Mouse (Mus musculus): ENCODE results near the gene Vwce. TPM values are rescaled to one million over a fixed set of nuclear protein-coding genes. Genes with fewer than 3 reads are reported as not detected.

The Vwce gene
- polyA plus RNA-seq, 1 experiment = 1.3 TPM

DNA sequence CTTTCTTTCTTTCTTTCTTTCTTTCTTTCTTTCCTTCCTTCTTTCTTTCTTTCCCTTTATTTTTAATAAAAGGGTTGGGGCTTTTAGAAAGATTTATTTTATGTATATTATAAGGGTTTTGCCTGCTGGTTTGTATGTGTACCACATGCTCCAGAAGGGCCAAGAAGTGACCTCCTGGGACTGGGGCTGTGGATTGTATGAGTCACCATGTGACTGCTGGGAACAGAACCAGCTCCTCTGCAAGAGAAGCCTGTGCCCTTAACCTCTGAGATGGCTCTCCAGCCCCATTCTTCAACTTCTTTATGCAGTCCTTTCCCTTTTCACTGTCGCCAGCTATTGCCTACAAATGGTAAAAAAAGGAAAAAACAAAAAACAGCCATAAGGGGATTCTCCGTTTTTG, 11.6 kb downstream of the Vwce start:
- no peak for DNase-seq (ENCODE audit: low read depth)

DNA sequence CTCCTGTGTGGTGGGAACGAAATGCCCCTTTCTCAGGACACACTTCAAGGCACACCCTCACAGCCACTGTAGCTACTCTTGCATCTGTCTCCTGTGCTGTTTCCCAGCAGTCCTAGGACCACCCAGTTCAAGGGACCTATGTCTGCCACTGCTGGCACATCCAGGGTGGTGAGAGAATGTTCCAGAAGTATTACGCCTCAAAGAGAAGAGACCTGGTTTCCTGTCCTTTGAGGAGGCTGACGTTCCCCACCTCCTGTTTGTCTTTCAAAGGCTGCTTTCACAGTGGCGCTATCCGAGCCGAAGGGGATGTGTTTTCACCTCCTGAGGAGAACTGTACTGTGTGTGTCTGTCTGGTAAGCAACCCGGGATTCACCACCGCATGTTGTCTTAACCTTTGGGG, 14.1 kb downstream of the Vwce start:
- no peak for DNase-seq (ENCODE audit: low read depth)

GRCm38 (mm10) chr19:10656058-10656457, 22.0 kb downstream of the Vwce start:
- no peak for DNase-seq (ENCODE audit: low read depth)

DNA sequence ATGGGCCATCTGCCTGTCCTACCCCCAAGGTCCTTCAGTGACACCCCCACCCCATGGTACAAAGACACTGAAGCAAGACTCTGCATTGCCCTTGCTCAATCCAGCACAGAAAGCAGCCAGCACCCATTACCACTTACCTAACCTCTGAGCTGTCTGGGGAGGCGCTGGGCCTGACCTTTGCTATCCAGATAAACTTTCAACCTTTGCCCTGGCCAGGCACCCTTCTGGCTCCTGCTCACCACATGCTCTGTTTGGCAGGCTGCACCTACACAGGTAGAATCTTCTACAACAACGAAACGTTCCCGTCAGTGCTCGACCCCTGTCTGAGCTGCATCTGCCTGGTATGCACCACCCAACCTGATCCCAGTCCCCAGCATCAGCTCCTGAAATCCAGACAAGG, 23.7 kb downstream of the Vwce start:
- no peak for DNase-seq (ENCODE audit: low read depth)

GRCm38 (mm10) chr19:10658406-10658805, 24.4 kb downstream of the Vwce start:
- DNase-seq (ENCODE audit: low read depth) = no peak

DNA sequence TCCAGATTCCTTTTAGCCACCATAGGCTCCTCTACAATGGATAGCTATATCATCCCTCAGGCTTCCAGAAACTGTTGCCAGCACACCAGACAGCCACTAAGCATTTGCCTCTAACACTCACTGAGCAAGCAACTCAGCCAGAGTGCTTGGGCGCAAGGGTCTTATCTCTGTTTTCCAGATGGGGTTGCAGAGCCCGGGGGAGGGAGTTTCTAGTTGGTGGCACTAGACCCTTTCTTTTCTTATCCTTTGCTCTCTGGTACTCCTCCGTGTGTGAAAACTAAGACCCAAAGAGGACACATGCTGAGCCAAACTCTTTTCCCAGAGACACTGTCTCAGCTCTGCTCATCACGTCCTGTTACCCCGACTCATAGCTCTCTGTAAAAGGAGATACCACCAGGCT, 27.4 kb downstream of the Vwce start:
- no peak for DNase-seq (ENCODE audit: low read depth)

GRCm38 (mm10) chr19:10661919-10662318, 27.9 kb downstream of the Vwce start:
- DNase-seq (ENCODE audit: low read depth) = no peak

GRCm38 (mm10) chr19:10662665-10663064, 28.7 kb downstream of the Vwce start:
- no peak for DNase-seq (ENCODE audit: low read depth)

- no peak for DNase-seq (ENCODE audit: low read depth)
Measured at GRCm38 (mm10) chr19:10665093-10665492, 31.1 kb downstream of the Vwce start.

DNA sequence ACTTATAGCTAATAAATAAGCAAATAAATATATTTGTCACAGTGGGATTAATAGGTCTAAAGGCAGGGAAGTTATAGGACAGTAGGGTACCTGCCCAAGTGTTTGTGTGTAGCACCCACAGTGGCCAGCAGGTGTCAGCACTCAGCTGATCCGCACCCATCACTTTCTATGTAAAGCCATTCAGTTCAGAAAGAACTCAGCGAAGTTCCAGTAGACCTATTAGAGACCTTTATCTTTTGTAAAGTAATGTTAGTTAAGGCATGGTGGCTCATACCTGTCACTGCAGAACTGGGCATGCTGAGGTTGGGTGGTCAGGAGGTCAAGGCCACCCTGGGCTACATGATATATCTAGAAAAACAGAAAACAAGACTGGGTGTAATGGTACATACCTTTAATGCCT, 31.5 kb downstream of the Vwce start:
- DNase-seq (ENCODE audit: low read depth) = no peak

DNA sequence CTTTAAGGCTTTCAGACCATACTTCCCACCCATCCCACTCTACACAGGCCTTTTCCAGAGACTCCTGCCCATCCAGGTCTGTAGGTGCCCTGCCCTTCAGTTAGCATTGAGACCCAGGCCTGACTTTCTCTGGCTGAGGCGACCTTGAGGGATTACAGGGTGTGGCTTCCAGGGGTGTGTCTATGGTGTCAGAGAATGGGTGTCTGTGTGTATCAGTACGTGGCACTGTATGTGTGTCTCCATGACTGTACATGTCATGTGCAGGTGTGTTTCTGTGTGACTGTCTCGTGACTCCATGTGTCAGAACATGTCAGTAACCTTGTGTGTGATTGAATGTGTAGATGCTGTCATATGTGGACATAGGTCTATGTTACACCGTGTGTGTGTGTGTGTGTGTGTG, 37.3 kb downstream of the Vwce start:
- DNase-seq (ENCODE audit: low read depth) = no peak

GRCm38 (mm10) chr19:10671854-10672417, 37.9 kb downstream of the Vwce start:
- DNase-seq (ENCODE audit: low read depth) = no peak

- no peak for DNase-seq (ENCODE audit: low read depth)
Measured at GRCm38 (mm10) chr19:10673275-10673674, 39.3 kb downstream of the Vwce start.

- no peak for DNase-seq (ENCODE audit: low read depth)
Measured at GRCm38 (mm10) chr19:10676656-10677055, 42.6 kb downstream of the Vwce start.

- DNase-seq (ENCODE audit: low read depth) = no peak
Measured at GRCm38 (mm10) chr19:10677915-10678771, 44.1 kb downstream of the Vwce start, which contains the start of gene Pga5. Pga5 (minus strand) TSS chr19:10678071.

- no peak for DNase-seq (ENCODE audit: low read depth)
Measured at GRCm38 (mm10) chr19:10678772-10679067, 44.7 kb downstream of the Vwce start.

- no peak for DNase-seq (ENCODE audit: low read depth)
Measured at GRCm38 (mm10) chr19:10681571-10681970, 47.6 kb downstream of the Vwce start.

DNA sequence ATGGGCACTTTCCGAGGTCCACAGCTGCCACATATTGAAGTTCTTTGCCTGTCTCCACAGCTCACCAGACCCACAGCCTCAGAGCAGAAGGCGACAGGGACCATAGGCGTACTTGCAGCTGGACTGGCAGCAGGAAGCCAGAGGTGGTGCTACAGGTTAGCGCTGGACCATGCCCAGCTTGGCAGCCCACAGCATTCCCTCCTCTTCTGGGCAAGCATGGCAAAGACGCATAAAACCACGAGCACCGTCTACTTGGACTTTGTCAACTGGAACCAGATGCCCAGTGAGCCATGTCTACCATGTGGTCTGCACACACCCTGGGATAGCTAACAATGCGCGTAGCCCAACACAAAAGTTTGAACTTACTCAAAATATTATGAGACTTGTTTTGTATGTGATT, 51.1 kb downstream of the Vwce start:
- no peak for DNase-seq (ENCODE audit: low read depth)

- no peak for DNase-seq (ENCODE audit: low read depth)
Measured at GRCm38 (mm10) chr19:10685727-10686126, 51.7 kb downstream of the Vwce start.

- no peak for DNase-seq (ENCODE audit: low read depth)
Measured at GRCm38 (mm10) chr19:10688537-10689352, 54.7 kb downstream of the Vwce start, which contains the start of gene Vps37c. Vps37c (plus strand) TSS chr19:10688735.

DNA sequence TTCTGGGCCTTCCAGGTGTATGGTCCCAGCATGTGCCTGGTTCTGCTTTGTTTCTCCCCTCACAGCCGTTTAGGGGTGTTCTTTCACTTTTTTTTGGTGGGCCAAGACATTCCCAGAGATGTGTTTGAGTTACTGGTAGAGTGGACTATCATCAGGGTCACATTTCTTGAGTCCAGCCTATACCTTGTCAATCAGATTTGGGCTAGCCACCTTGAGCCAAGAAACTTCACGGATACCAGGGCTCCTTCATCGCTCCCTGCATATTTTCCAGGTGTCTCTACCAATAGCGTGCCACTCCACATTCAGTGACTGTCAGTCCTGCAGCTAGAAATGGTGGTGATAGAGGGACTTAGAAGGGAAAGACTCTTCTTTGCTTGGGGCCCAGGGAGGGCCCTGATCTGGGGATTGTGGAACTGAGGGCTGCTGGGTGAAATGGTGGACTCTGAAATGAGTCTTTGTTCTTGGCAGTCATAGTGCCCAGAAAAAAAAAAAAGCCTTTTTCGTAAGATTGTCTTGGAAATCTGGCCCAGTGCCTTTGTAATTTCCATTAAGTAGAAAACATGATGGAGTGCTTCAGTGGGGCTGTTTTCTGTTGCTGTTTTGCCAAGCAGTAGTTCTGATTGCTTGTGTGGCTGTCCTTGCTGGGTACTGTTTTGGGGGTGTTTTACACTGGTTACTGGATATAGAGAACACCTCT, 55.6 kb downstream of the Vwce start:
- DNase-seq (ENCODE audit: low read depth) = no peak

DNA sequence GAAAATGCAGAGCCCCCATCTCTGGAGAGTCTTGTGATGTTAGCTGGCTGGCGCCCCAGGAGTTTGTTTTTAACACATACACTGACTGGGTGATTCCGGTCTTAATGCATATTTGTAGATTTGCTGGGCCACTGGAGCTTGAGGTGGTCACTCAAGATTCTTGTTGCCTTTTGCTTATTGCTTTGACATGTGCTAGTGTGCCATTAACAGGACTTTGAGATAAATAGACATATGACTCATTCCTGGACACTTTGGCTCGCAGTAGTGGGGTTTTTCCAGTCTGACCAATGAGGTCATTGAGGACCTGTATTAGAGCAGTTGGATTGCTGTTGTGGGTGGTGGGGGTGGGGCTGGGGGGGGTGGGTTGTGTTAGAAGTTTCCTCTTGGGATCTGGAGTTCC, 56.3 kb downstream of the Vwce start:
- no peak for DNase-seq (ENCODE audit: low read depth)

Measured in gonadal fat pad, adult 2 months (tissue).